Mouse (Mus musculus) ES-Bruce4 (cell line): ENCODE data around the gene Selp. TPM values are rescaled to one million over a fixed set of nuclear protein-coding genes. Genes with fewer than 3 reads are reported as not detected.

Experiments used
- H3K27ac ChIP-seq: 2 replicates; pipeline ENCODE4 v1.5.1; 2012; ENCODE audit warnings: low read length, inconsistent platforms; ENCODE audit not compliant: insufficient read depth
- H3K27me3 ChIP-seq: 2 replicates; pipeline ENCODE4 v1.6.1; 2012; ENCODE audit warnings: mild to moderate bottlenecking, low read length, inconsistent platforms; ENCODE audit not compliant: control insufficient read depth, poor library complexity, insufficient read depth, severe bottlenecking
- H3K36me3 ChIP-seq: 2 replicates; pipeline ENCODE4 v1.6.1; 2012; ENCODE audit warnings: inconsistent platforms, mild to moderate bottlenecking, low read length, moderate library complexity; ENCODE audit not compliant: control insufficient read depth, poor library complexity, insufficient read depth, severe bottlenecking
- H3K4me1 ChIP-seq: one replicate; pipeline ENCODE4 v1.8.1; 2011; ENCODE audit warnings: low read length; ENCODE audit not compliant: control insufficient read depth, insufficient read depth
- H3K4me3 ChIP-seq: 2 replicates; pipeline ENCODE4 v1.5.1; 2011; ENCODE audit warnings: low read depth, mild to moderate bottlenecking, low read length
- H3K9ac ChIP-seq: 2 replicates; pipeline ENCODE4 v1.6.1; 2012; ENCODE audit warnings: low read depth, mild to moderate bottlenecking, inconsistent platforms; ENCODE audit not compliant: poor library complexity, severe bottlenecking
- H3K9me3 ChIP-seq: replicated peaks from 2 replicates; pipeline ENCODE4 v1.6.1; 2012; ENCODE audit warnings: mild to moderate bottlenecking, low read length, inconsistent platforms; ENCODE audit not compliant: control insufficient read depth, poor library complexity, insufficient read depth, severe bottlenecking
- CTCF ChIP-seq: IDR thresholded peaks from one replicate; pipeline ENCODE4 v1.8.1; 2011; ENCODE audit warnings: low read depth, low read length
- EP300 ChIP-seq: IDR thresholded peaks from 2 replicates; pipeline ENCODE4 v1.6.1; 2011; ENCODE audit warnings: low read depth, low read length; ENCODE audit not compliant: insufficient read depth
- POLR2A ChIP-seq: IDR thresholded peaks from one replicate; pipeline ENCODE4 v1.8.1; 2011; ENCODE audit warnings: low read length; ENCODE audit not compliant: insufficient read depth
- polyA plus RNA-seq: library from polyadenylated mRNA; stranded (reverse); fragments of >200 nt; gene quantifications from 2 replicates; pipeline ENCODE4 v1.2.4, GENCODE M21; 2011; ENCODE audit warnings: low read depth; ENCODE audit not compliant: missing spikeins, insufficient read depth, insufficient read length

Gene Selp
- polyA plus RNA-seq, 1 experiment, result 0.76 TPM

- Histone ChIP-seq H3K36me3 (no peaks in the 10 kb centered on the region), H3K27me3 (no peaks in the 10 kb centered on the region), H3K4me3 (no peak overlapping the region), H3K9ac (no peak overlapping the region), H3K4me1 (no peaks in the 10 kb centered on the region), H3K27ac (no peak overlapping the region), H3K9me3 (no peaks in the 10 kb centered on the region)
- TF ChIP-seq EP300 (no peak), POLR2A (no peak), CTCF (no peak)
Observed at GRCm38 (mm10) chr1:164152836-164153235, 37.8 kb downstream of the Selp start.

- TF ChIP-seq CTCF (no peak), POLR2A (no peak), EP300 (no peak)
- H3K36me3 ChIP-seq, result no peaks in the 10 kb centered on the region
Observed at GRCm38 (mm10) chr1:164154983-164155382, 39.9 kb downstream of the Selp start.

GRCm38 (mm10) chr1:164158571-164158970 lies 43.5 kb downstream of the Selp start:
- Histone ChIP-seq H3K4me1 (no peaks in the 10 kb centered on the region), H3K9ac (no peak overlapping the region), H3K4me3 (no peak overlapping the region), H3K27me3 (no peaks in the 10 kb centered on the region), H3K9me3 (no peaks in the 10 kb centered on the region), H3K36me3 (no peaks in the 10 kb centered on the region), H3K27ac (no peak overlapping the region)
- no peak for TF ChIP-seq EP300
- TF ChIP-seq CTCF, result no peak
- TF ChIP-seq POLR2A, result no peak

More at GRCm38 (mm10) chr1:164154983-164155382, 39.9 kb downstream of the Selp start:
- Histone ChIP-seq H3K9ac (no peak overlapping the region), H3K27me3 (no peaks in the 10 kb centered on the region), H3K27ac (no peak overlapping the region), H3K4me3 (no peak overlapping the region), H3K9me3 (no peaks in the 10 kb centered on the region), H3K4me1 (no peaks in the 10 kb centered on the region)

GRCm38 (mm10) chr1:164159781-164160180 lies 44.7 kb downstream of the Selp start:
- Histone ChIP-seq H3K27ac (no peak overlapping the region), H3K4me3 (no peak overlapping the region), H3K4me1 (no peaks in the 10 kb centered on the region), H3K9me3 (no peaks in the 10 kb centered on the region), H3K36me3 (no peaks in the 10 kb centered on the region), H3K9ac (no peak overlapping the region), H3K27me3 (no peaks in the 10 kb centered on the region)
- TF ChIP-seq EP300, result no peak
- no peak for TF ChIP-seq CTCF
- no peak for TF ChIP-seq POLR2A

- no peak overlapping the region for H3K27ac ChIP-seq
- no peaks in the 10 kb centered on the region for H3K36me3 ChIP-seq
- no peak overlapping the region for H3K4me3 ChIP-seq
- H3K27me3 ChIP-seq, result no peaks in the 10 kb centered on the region
- no peak for TF ChIP-seq EP300
- no peak overlapping the region for H3K9ac ChIP-seq
- H3K4me1 ChIP-seq, result no peaks in the 10 kb centered on the region
- no peaks in the 10 kb centered on the region for H3K9me3 ChIP-seq
Observed at GRCm38 (mm10) chr1:164162745-164163144, 47.7 kb downstream of the Selp start.

- no peak overlapping the region for H3K4me3 ChIP-seq
- no peak overlapping the region for H3K9ac ChIP-seq
- H3K36me3 ChIP-seq, result no peaks in the 10 kb centered on the region
- TF ChIP-seq CTCF, result no peak
- no peak overlapping the region for H3K27ac ChIP-seq
- H3K27me3 ChIP-seq, result no peaks in the 10 kb centered on the region; the same call in 1 of the 2 replicates
- no peaks in the 10 kb centered on the region for H3K9me3 ChIP-seq
- H3K4me1 ChIP-seq, result no peaks in the 10 kb centered on the region
Observed at GRCm38 (mm10) chr1:164168818-164169217, 53.8 kb downstream of the Selp start.
